Mouse (Mus musculus) forebrain, embryonic 11.5 days (tissue): ENCODE measurements around the gene Tenm2. TPM values are rescaled to one million over a fixed set of nuclear protein-coding genes. Genes with fewer than 3 reads are reported as not detected.

Experiments
- ATAC-seq: fragments of 200-750 bp; cut with Nextera tagmentation; replicated peaks from 2 replicates; pipeline ENCODE4 v1.8.0; 2017; ENCODE audit warnings: moderate TSS enrichment; ENCODE audit not compliant: low FRiP score
- DNase-seq: peaks from one replicate; pipeline ENCODE4 v3.0.0-alpha.2; 2017; ENCODE audit warnings: low spot score
- H3K27ac ChIP-seq: fragments of 300-500 bp; sonication (generic); 2 replicates; pipeline ENCODE4 v1.5.1; 2014; ENCODE audit warnings: low read depth, low read length
- H3K27me3 ChIP-seq: fragments of 300-500 bp; sonication (generic); 2 replicates; pipeline ENCODE4 v1.6.1; 2014; ENCODE audit warnings: mild to moderate bottlenecking, low read length, mixed read lengths; ENCODE audit not compliant: control insufficient read depth, insufficient read depth
- H3K36me3 ChIP-seq: fragments of 300-500 bp; sonication (generic); 2 replicates; pipeline ENCODE4 v1.6.1; 2014; ENCODE audit warnings: mild to moderate bottlenecking, low read length, moderate library complexity, mixed read lengths; ENCODE audit not compliant: control insufficient read depth, insufficient read depth
- H3K4me1 ChIP-seq: fragments of 300-500 bp; sonication (generic); replicated peaks from 2 replicates; pipeline ENCODE4 v1.6.1; 2014; ENCODE audit warnings: low read length, mixed read lengths; ENCODE audit not compliant: control insufficient read depth, insufficient read depth
- H3K4me2 ChIP-seq: fragments of 300-500 bp; sonication (generic); 2 replicates; pipeline ENCODE4 v1.6.1; 2014; ENCODE audit warnings: low read depth, mild to moderate bottlenecking, low read length, moderate library complexity, mixed read lengths; ENCODE audit not compliant: severe bottlenecking
- H3K4me3 ChIP-seq: fragments of 300-500 bp; sonication (generic); 2 replicates; pipeline ENCODE4 v1.5.1; 2014; ENCODE audit warnings: low read depth, low read length
- H3K9ac ChIP-seq: fragments of 300-500 bp; sonication (generic); 2 replicates; pipeline ENCODE4 v1.6.1; 2014; ENCODE audit warnings: low read length
- H3K9me3 ChIP-seq: fragments of 300-500 bp; sonication (generic); 2 replicates; pipeline ENCODE4 v1.6.1; 2016; ENCODE audit warnings: low read length, mixed read lengths; ENCODE audit not compliant: control insufficient read depth
- WGBS: fragments of 180-500 bp; shearing (Covaris S2); extraction: QIAGEN DNeasy Blood & Tissue Kit; methylation state at CpG from one replicate; pipeline ENCODE4 v1.1.7; 2014; 5-methylcytosine and 5-hydroxymethylcytosine counted together
- polyA plus RNA-seq: library from polyadenylated mRNA; unstranded; fragments of >200 nt; fragmentation: Nextera tagmentation; extraction: Ambion mirVana; gene quantifications from 2 replicates; pipeline ENCODE4 v1.2.1, GENCODE M21; 2014

Gene Tenm2
- polyA plus RNA-seq, 1 experiment from 2014 or later: 3.8 TPM

DNA sequence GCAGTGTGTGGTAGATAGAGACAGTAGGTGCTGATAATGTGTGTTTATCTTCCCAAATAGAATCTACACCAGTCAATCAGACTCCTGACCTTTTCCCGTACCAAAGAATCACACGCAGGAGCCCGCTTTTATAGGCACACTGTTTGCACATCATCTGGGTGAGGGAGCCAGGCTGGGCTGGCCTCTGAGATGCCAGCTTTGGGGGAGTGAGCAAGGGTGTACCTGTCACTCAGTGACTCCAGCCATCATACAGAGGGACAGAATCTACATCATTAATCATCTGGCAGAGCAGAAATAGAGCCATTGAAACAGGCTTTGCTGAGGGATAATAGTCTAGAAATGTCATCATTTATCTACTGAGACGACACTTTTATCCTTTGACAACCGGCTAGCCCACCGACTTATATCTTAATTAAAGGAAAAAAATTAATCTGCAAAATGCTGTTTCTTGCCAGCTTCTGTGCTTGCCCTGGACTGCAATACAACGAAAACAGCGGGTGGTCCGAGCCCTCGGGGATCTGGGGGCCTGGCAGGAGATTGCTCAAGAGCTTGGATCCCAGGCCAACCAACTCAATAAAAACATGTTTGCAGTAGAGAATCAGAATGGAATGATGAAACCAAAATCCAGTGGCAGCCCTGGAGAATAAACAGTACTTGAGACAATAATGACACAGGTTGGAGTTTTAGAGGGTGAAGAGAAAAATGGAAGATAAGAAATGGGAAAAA is 1195.1 kb downstream of the Tenm2 start:
- DNase-seq: no peak
- no peak overlapping the region for H3K27ac ChIP-seq
- H3K9me3 ChIP-seq: no peaks in the 10 kb centered on the region
- no peak for ATAC-seq
- WGBS: 73% methylated on average over 10 of the region's 10 CpGs
- H3K27me3 ChIP-seq: no peaks in the 10 kb centered on the region
- no peak overlapping the region for H3K9ac ChIP-seq
- no peak overlapping the region for H3K4me2 ChIP-seq
- no peaks in the 10 kb centered on the region for H3K4me1 ChIP-seq
- no peak overlapping the region for H3K4me3 ChIP-seq
- no peaks in the 10 kb centered on the region for H3K36me3 ChIP-seq

DNA sequence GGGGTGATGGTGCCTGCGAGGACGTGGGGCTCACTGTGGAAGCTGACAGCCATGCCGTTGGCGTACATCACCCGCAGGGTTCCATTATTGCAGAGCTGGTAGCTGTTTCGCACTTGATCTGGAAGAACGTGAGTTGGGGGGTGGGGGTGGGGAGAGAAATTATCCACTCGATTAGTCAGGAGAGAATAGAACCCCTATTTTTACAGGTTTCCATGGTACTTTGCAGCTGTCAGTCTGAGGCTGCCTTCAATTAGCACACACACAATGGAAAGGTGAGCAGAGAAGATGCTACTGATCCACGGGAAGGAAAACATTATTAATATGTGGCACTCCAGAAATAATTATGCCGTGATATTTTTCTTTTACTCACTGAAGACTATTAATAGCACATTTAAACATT is 1195.9 kb downstream of the Tenm2 start:
- DNase-seq (no peak), ATAC-seq (no peak)
- H3K4me3 ChIP-seq: no peak overlapping the region
- 75% methylated on average over 10 of the region's 10 CpGs for WGBS
- H3K9ac ChIP-seq: no peak overlapping the region
- H3K27ac ChIP-seq: no peak overlapping the region
- H3K27me3 ChIP-seq: no peaks in the 10 kb centered on the region
- no peaks in the 10 kb centered on the region for H3K36me3 ChIP-seq
- H3K4me2 ChIP-seq: no peak overlapping the region
- no peaks in the 10 kb centered on the region for H3K4me1 ChIP-seq
- H3K9me3 ChIP-seq: no peaks in the 10 kb centered on the region

DNA sequence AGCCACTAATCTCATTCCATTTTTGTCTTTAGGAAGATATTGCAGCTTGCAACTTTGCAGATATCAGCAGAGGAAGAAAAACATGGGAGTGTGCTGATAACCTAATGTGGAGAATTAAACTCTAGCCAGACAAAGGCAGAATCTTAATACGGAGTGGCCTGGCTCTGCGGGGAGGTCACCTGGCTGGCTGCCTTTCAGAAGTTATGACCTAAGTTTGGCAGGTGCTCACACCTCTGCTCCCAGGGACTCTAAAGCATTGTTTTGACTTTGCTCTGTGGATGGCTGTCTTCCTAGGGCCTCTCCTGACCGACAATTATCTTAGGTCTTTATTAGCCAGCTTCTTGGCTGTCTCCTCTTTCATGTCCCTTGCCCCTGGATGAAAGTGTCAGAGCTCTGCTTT is 1197.4 kb downstream of the Tenm2 start:
- DNase-seq: no peak
- 68% methylated on average over 3 of the region's 3 CpGs for WGBS
- no peak overlapping the region for H3K9ac ChIP-seq

DNA sequence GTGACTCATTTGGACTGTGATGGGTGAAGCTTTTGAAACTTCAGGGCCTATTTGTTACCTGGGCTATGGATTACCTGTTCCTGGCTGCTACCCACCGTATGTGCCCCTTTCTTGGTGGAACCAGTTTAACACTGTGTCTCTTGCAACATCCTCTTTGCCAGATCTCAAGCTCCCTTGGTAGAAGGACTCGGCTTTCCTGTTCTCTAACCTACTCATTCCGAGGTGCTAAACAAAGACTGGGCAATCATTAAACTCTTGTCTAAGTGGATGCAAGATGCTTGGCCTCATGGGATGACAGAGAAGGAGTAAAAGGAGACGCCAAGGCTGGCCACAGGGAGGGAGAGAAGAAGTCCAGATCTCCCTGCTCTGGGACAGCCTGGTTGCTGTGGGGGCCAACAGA is 1198.5 kb downstream of the Tenm2 start:
- H3K27me3 ChIP-seq: no peaks in the 10 kb centered on the region
- no peaks in the 10 kb centered on the region for H3K4me1 ChIP-seq
- 70% methylated on average over 4 of the region's 4 CpGs for WGBS
- no peak overlapping the region for H3K27ac ChIP-seq
- no peak for ATAC-seq
- no peak overlapping the region for H3K4me2 ChIP-seq
- H3K9ac ChIP-seq: no peak overlapping the region
- no peaks in the 10 kb centered on the region for H3K36me3 ChIP-seq
- no peak overlapping the region for H3K4me3 ChIP-seq
- DNase-seq: no peak
- no peaks in the 10 kb centered on the region for H3K9me3 ChIP-seq

More for the DNA sequence above, 1197.4 kb downstream of the Tenm2 start:
- Histone ChIP-seq H3K9me3 (no peaks in the 10 kb centered on the region), H3K4me2 (no peak overlapping the region), H3K4me1 (no peaks in the 10 kb centered on the region), H3K27me3 (no peaks in the 10 kb centered on the region), H3K27ac (no peak overlapping the region), H3K4me3 (no peak overlapping the region), H3K36me3 (no peaks in the 10 kb centered on the region)
- ATAC-seq: no peak

DNA sequence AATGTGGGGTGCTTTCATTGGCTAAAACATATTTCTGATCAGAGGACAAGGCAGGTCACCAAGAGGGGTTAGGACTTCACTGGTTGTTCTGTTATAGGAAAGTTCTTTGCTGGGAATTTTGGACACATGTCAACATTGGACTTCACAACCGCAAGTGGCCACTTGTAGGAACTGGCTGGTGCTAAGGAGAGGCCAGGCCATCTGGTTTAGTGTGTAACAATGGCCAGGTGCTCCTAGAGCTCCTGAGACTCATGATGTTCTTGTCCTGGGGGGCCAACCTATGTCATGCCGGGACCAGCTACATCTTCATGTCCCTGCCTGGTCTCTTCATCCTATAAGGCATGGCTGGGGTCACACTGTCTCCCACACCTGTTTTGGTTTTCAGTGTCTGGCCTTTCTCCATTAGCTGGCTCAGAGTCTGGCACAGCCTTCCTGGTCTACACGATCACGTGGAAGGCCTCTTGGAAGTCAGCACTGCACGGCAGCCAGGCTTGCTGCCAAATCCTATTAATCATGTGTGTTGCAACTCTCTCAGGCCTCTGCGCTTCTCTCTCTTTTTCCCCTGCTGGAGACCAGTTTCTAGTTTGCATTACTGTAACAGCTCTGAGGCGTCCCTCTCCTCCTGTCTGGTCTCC is 1199.6 kb downstream of the Tenm2 start:
- no peak overlapping the region for H3K4me3 ChIP-seq
- H3K27me3 ChIP-seq: no peaks in the 10 kb centered on the region
- ATAC-seq: no peak
- no peak for DNase-seq
- WGBS: 64% methylated on average over 7 of the region's 7 CpGs
- no peaks in the 10 kb centered on the region for H3K4me1 ChIP-seq
- H3K9me3 ChIP-seq: no peaks in the 10 kb centered on the region
- H3K27ac ChIP-seq: no peak overlapping the region
- H3K4me2 ChIP-seq: no peak overlapping the region
- H3K36me3 ChIP-seq: no peaks in the 10 kb centered on the region
- H3K9ac ChIP-seq: no peak overlapping the region

DNA sequence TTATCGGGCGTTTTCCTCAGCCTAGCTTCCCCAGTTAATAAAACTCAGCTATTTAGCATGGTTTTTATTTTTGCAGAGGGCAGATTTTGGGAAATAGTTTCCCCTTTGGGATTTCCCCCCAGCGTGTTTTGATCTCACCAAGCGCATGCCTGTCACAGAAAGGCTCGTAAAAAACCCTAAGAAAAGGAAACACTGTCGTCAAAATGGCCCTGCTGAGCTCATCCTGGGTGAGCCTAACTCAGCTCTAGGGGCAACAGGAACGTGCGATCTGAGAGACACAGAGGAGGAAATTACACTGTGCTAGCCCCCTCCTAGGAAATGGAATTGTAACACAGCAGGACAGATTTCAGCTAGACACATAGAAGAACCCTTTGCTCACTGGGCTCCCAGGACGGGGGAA is 1204.0 kb downstream of the Tenm2 start:
- no peaks in the 10 kb centered on the region for H3K4me1 ChIP-seq
- ATAC-seq (no peak), DNase-seq (no peak)
- H3K4me2 ChIP-seq: no peak overlapping the region
- no peaks in the 10 kb centered on the region for H3K36me3 ChIP-seq
- 38% methylated on average over 9 of the region's 9 CpGs for WGBS
- H3K4me3 ChIP-seq: no peak overlapping the region
- H3K9ac ChIP-seq: no peak overlapping the region
- no peak overlapping the region for H3K27ac ChIP-seq
- H3K9me3 ChIP-seq: no peaks in the 10 kb centered on the region
- H3K27me3 ChIP-seq: no peaks in the 10 kb centered on the region

DNA sequence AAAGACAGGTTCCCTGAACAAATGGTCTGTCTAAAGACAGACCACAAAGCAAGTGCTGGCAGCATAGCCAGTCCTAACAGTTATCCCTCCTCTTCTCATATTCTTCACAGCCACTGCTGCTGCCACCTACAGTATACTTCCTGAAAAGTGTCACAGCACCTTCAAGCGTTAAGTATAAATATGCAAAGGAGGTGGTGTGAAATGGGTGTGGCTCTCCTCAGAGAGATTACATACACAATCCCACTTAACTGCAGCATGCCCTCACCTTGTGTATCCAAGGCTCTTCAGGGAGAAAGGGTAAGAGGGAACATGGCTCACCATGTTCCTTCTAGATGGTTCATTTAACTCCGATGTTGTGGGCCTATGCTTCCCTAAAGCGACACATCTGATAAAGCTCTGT is 1215.8 kb downstream of the Tenm2 start:
- Histone ChIP-seq H3K4me2 (no peak overlapping the region), H3K4me1 (no peaks in the 10 kb centered on the region), H3K36me3 (no peaks in the 10 kb centered on the region; the same call in 1 of the 2 replicates), H3K4me3 (no peak overlapping the region), H3K9me3 (no peaks in the 10 kb centered on the region), H3K27ac (no peak overlapping the region), H3K27me3 (no peaks in the 10 kb centered on the region), H3K9ac (no peak overlapping the region)
- ATAC-seq (no peak), DNase-seq (no peak)
- 74% methylated on average over 3 of the region's 3 CpGs for WGBS

DNA sequence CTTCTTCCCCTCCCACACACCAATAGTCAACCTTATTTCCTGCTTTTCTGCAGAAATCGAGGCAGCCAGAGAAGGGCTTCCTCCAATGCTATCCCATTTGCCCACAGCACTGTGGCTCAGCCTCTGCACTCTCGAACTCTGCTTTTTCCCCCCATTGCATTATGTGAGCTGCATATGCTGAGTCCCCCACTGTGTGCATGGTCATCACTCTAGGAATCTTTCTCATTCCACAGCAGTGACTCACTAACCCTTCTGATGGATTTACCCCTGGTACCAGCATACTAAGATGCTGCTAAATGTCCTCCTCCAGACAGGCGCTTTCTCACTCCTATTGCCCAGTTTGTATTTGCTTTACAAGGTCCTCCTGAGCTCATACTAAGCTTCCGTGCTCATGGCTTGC is 1222.6 kb downstream of the Tenm2 start:
- Histone ChIP-seq H3K4me1 (no peaks in the 10 kb centered on the region), H3K9ac (no peak overlapping the region), H3K4me2 (no peak overlapping the region), H3K27ac (no peak overlapping the region), H3K27me3 (no peaks in the 10 kb centered on the region), H3K4me3 (no peak overlapping the region), H3K36me3 (no peaks in the 10 kb centered on the region), H3K9me3 (no peaks in the 10 kb centered on the region)
- no peak for ATAC-seq
- 82% methylated on average over 4 of the region's 4 CpGs for WGBS
- DNase-seq: no peak
